Mouse (Mus musculus) neural tube, embryonic 11.5 days (tissue): ENCODE measurements around the gene Sorbs1. TPM values are rescaled to one million over a fixed set of nuclear protein-coding genes. Genes with fewer than 3 reads are reported as not detected.

Experiments used
- ATAC-seq: fragments of 200-750 bp; cut with Nextera tagmentation; 2 replicates; pipeline ENCODE4 v1.8.0; 2017; ENCODE audit warnings: moderate number of reproducible peaks, mild to moderate bottlenecking, moderate TSS enrichment, moderate library complexity; ENCODE audit not compliant: insufficient read depth, low FRiP score, low TSS enrichment
- DNase-seq: peaks from one replicate; pipeline ENCODE4 v3.0.0-alpha.2; 2015; ENCODE audit warnings: low spot score
- H3K27ac ChIP-seq: fragments of 300-500 bp; sonication (generic); 2 replicates; pipeline ENCODE4 v1.5.1; 2014; ENCODE audit warnings: low read depth, mild to moderate bottlenecking, low read length
- H3K27me3 ChIP-seq: fragments of 300-500 bp; sonication (generic); 2 replicates; pipeline ENCODE4 v1.6.1; 2014; ENCODE audit warnings: mild to moderate bottlenecking, low read length, mixed read lengths; ENCODE audit not compliant: control insufficient read depth, insufficient read depth
- H3K36me3 ChIP-seq: fragments of 300-500 bp; sonication (generic); 2 replicates; pipeline ENCODE4 v1.6.1; 2014; ENCODE audit warnings: mild to moderate bottlenecking, low read length, moderate library complexity, mixed read lengths; ENCODE audit not compliant: control insufficient read depth, insufficient read depth
- H3K4me1 ChIP-seq: fragments of 300-500 bp; sonication (generic); 2 replicates; pipeline ENCODE4 v1.6.1; 2014; ENCODE audit warnings: low read length, mixed read lengths; ENCODE audit not compliant: control insufficient read depth, insufficient read depth
- H3K4me2 ChIP-seq: fragments of 300-500 bp; sonication (generic); 2 replicates; pipeline ENCODE4 v1.6.1; 2014; ENCODE audit warnings: low read depth, mild to moderate bottlenecking, moderate library complexity
- H3K4me3 ChIP-seq: fragments of 300-500 bp; sonication (generic); 2 replicates; pipeline ENCODE4 v1.5.1; 2014; ENCODE audit warnings: low read depth, low read length
- H3K9ac ChIP-seq: fragments of 300-500 bp; sonication (generic); 2 replicates; pipeline ENCODE4 v1.6.1; 2014; ENCODE audit warnings: mild to moderate bottlenecking, low read length
- H3K9me3 ChIP-seq: fragments of 300-500 bp; sonication (generic); 2 replicates; pipeline ENCODE4 v1.6.1; 2016; ENCODE audit warnings: low read length; ENCODE audit not compliant: control insufficient read depth
- WGBS: fragments of 180-500 bp; shearing (Covaris S2); extraction: QIAGEN DNeasy Blood & Tissue Kit; methylation state at CpG from one replicate; pipeline ENCODE4 v1.1.7; 2014; 5-methylcytosine and 5-hydroxymethylcytosine counted together
- polyA plus RNA-seq: library from polyadenylated mRNA; unstranded; fragments of >200 nt; fragmentation: Nextera tagmentation; extraction: Ambion mirVana; gene quantifications from 2 replicates; pipeline ENCODE4 v1.2.1, GENCODE M21; 2014

Gene Sorbs1
- polyA plus RNA-seq, 1 experiment from 2014 or later = 91.2 TPM

- no peaks in the 10 kb centered on the region; the same call in 1 of the 2 replicates for H3K36me3 ChIP-seq
- H3K4me2 ChIP-seq = no peak overlapping the region
- ATAC-seq (no peak), DNase-seq (no peak)
- H3K4me1 ChIP-seq = no peaks in the 10 kb centered on the region
- no peak overlapping the region for H3K27ac ChIP-seq
- no peaks in the 10 kb centered on the region for H3K9me3 ChIP-seq
- WGBS = 92% methylated on average over 6 of the region's 6 CpGs
- no peaks in the 10 kb centered on the region for H3K27me3 ChIP-seq
- no peak overlapping the region for H3K4me3 ChIP-seq
- no peak overlapping the region for H3K9ac ChIP-seq
Measured at GRCm38 (mm10) chr19:40451307-40451706, 62.3 kb downstream of the Sorbs1 start.

- 96% methylated on average over 9 of the region's 9 CpGs for WGBS
- no peak overlapping the region for H3K27ac ChIP-seq
- no peaks in the 10 kb centered on the region for H3K4me1 ChIP-seq
- H3K4me3 ChIP-seq = no peak overlapping the region
- H3K27me3 ChIP-seq = no peaks in the 10 kb centered on the region
- no peak overlapping the region for H3K4me2 ChIP-seq
- H3K36me3 ChIP-seq = no peaks in the 10 kb centered on the region; the same call in 1 of the 2 replicates
- no peak overlapping the region for H3K9ac ChIP-seq
- no peaks in the 10 kb centered on the region for H3K9me3 ChIP-seq
- ATAC-seq (no peak), DNase-seq (no peak)
Measured at GRCm38 (mm10) chr19:40446525-40446924, 67.1 kb downstream of the Sorbs1 start.

- H3K9me3 ChIP-seq = no peaks in the 10 kb centered on the region
- no peak overlapping the region for H3K4me3 ChIP-seq
- no peak overlapping the region for H3K9ac ChIP-seq
- 87% methylated on average over 3 of the region's 3 CpGs for WGBS
- H3K27ac ChIP-seq = no peak overlapping the region
- no peaks in the 10 kb centered on the region for H3K4me1 ChIP-seq
- H3K36me3 ChIP-seq = no peaks in the 10 kb centered on the region
- no peak for ATAC-seq
- H3K27me3 ChIP-seq = no peaks in the 10 kb centered on the region
- no peak overlapping the region for H3K4me2 ChIP-seq
- no peak for DNase-seq
Measured at GRCm38 (mm10) chr19:40442377-40442776, 71.2 kb downstream of the Sorbs1 start.

GRCm38 (mm10) chr19:40440951-40441350 is 72.6 kb downstream of the Sorbs1 start:
- no peak for ATAC-seq
- Histone ChIP-seq H3K4me2 (no peak overlapping the region), H3K27me3 (no peaks in the 10 kb centered on the region), H3K27ac (no peak overlapping the region), H3K9ac (no peak overlapping the region), H3K9me3 (no peaks in the 10 kb centered on the region), H3K4me3 (no peak overlapping the region), H3K36me3 (no peaks in the 10 kb centered on the region), H3K4me1 (no peaks in the 10 kb centered on the region)
- WGBS = 91% methylated on average over 4 of the region's 4 CpGs
- DNase-seq = no peak

- Histone ChIP-seq H3K4me2 (no peak overlapping the region), H3K4me3 (no peak overlapping the region), H3K27ac (no peak overlapping the region), H3K9ac (no peak overlapping the region), H3K9me3 (no peaks in the 10 kb centered on the region), H3K27me3 (no peaks in the 10 kb centered on the region), H3K4me1 (no peaks in the 10 kb centered on the region), H3K36me3 (no peaks in the 10 kb centered on the region; the same call in 1 of the 2 replicates)
- 91% methylated on average over 10 of the region's 10 CpGs for WGBS
- DNase-seq = no peak
- ATAC-seq = no peak
Measured at GRCm38 (mm10) chr19:40438907-40439306, 74.7 kb downstream of the Sorbs1 start.

- Histone ChIP-seq H3K27me3 (no peaks in the 10 kb centered on the region), H3K36me3 (no peaks in the 10 kb centered on the region; the same call in 1 of the 2 replicates), H3K27ac (no peak overlapping the region), H3K9ac (no peak overlapping the region), H3K4me2 (no peak overlapping the region), H3K4me3 (no peak overlapping the region), H3K9me3 (no peaks in the 10 kb centered on the region), H3K4me1 (no peaks in the 10 kb centered on the region)
- no peak for ATAC-seq
- no peak for DNase-seq
- WGBS = 65% methylated on average over 9 of the region's 9 CpGs
Measured at GRCm38 (mm10) chr19:40437651-40438068, 75.9 kb downstream of the Sorbs1 start.

GRCm38 (mm10) chr19:40436465-40437200 is 76.9 kb downstream of the Sorbs1 start:
- no peaks in the 10 kb centered on the region for H3K4me1 ChIP-seq
- H3K36me3 ChIP-seq = no peaks in the 10 kb centered on the region; the same call in 1 of the 2 replicates
- H3K4me2 ChIP-seq = no peak overlapping the region
- H3K27ac ChIP-seq = no peak overlapping the region
- H3K9ac ChIP-seq = no peak overlapping the region
- H3K27me3 ChIP-seq = no peaks in the 10 kb centered on the region
- 83% methylated on average over 12 of the region's 12 CpGs for WGBS
- no peaks in the 10 kb centered on the region for H3K9me3 ChIP-seq
- H3K4me3 ChIP-seq = no peak overlapping the region
- DNase-seq (no peak), ATAC-seq (no peak)

- DNase-seq (no peak), ATAC-seq (no peak)
- H3K36me3 ChIP-seq = no peaks in the 10 kb centered on the region; the same call in 1 of the 2 replicates
- no peaks in the 10 kb centered on the region for H3K4me1 ChIP-seq
- H3K4me3 ChIP-seq = no peak overlapping the region
- 95% methylated on average over 2 of the region's 2 CpGs for WGBS
- H3K27ac ChIP-seq = no peak overlapping the region
- H3K4me2 ChIP-seq = no peak overlapping the region
- no peaks in the 10 kb centered on the region for H3K27me3 ChIP-seq
- no peak overlapping the region for H3K9ac ChIP-seq
- no peaks in the 10 kb centered on the region for H3K9me3 ChIP-seq
Measured at GRCm38 (mm10) chr19:40435797-40436196, 77.8 kb downstream of the Sorbs1 start.

GRCm38 (mm10) chr19:40435045-40435444 is 78.5 kb downstream of the Sorbs1 start:
- Histone ChIP-seq H3K9ac (no peak overlapping the region), H3K9me3 (no peaks in the 10 kb centered on the region), H3K27me3 (no peaks in the 10 kb centered on the region), H3K4me1 (no peaks in the 10 kb centered on the region), H3K4me2 (no peak overlapping the region), H3K4me3 (no peak overlapping the region), H3K27ac (no peak overlapping the region), H3K36me3 (no peaks in the 10 kb centered on the region; the same call in 1 of the 2 replicates)
- DNase-seq (no peak), ATAC-seq (no peak)
- 86% methylated on average over 7 of the region's 7 CpGs for WGBS
